Mouse (Mus musculus) heart, postnatal 0 days (tissue): ENCODE measurements around the gene Meis2.

Experiments
- CTCF ChIP-seq: IDR thresholded peaks from 2 replicates; pipeline ENCODE4 v1.5.1; 2016; ENCODE audit warnings: antibody characterized with exemption, control low read depth, low read depth
- EP300 ChIP-seq: IDR thresholded peaks from 2 replicates; pipeline ENCODE4 v1.6.1; 2016; ENCODE audit warnings: antibody characterized with exemption, low read depth

- TF ChIP-seq CTCF (no peak), EP300 (no peak)
Measured at GRCm38 (mm10) chr2:116066057-116066941, 660 bp upstream of the Meis2 start.
